Mouse (Mus musculus) liver, postnatal 0 days (tissue): Measurements from ENCODE around the gene Vmn2r70. TPM values are rescaled to one million over a fixed set of nuclear protein-coding genes. Genes with fewer than 3 reads are reported as not detected.

Experiments
- ATAC-seq: fragments of 200-750 bp; cut with Nextera tagmentation; 2 replicates; pipeline ENCODE4 v1.8.0; 2017; ENCODE audit warnings: mild to moderate bottlenecking, moderate library complexity
- DNase-seq: peaks from one replicate; pipeline ENCODE4 v3.0.0-alpha.2; 2016
- H3K27ac ChIP-seq: fragments of 300-500 bp; sonication (generic); 2 replicates; pipeline ENCODE4 v1.5.1; 2014; ENCODE audit warnings: antibody characterized with exemption, moderate library complexity, mild to moderate bottlenecking, low read depth
- H3K27me3 ChIP-seq: fragments of 300-500 bp; sonication (generic); 2 replicates; pipeline ENCODE4 v1.6.1; 2014; ENCODE audit warnings: low read length, control low read depth, mixed read lengths; ENCODE audit not compliant: insufficient read depth
- H3K36me3 ChIP-seq: fragments of 300-500 bp; sonication (generic); replicated peaks from 2 replicates; pipeline ENCODE4 v1.6.1; 2014; ENCODE audit warnings: mild to moderate bottlenecking, control low read depth, low read length, moderate library complexity, mixed read lengths; ENCODE audit not compliant: insufficient read depth
- H3K4me1 ChIP-seq: fragments of 300-500 bp; sonication (generic); 2 replicates; pipeline ENCODE4 v1.6.1; 2014; ENCODE audit warnings: antibody characterized with exemption, mild to moderate bottlenecking, control low read depth; ENCODE audit not compliant: insufficient read depth
- H3K4me2 ChIP-seq: fragments of 300-500 bp; sonication (generic); 2 replicates; pipeline ENCODE4 v1.6.1; 2014; ENCODE audit warnings: low read depth, mild to moderate bottlenecking, low read length, moderate library complexity, mixed read lengths
- H3K4me3 ChIP-seq: fragments of 300-500 bp; sonication (generic); 2 replicates; pipeline ENCODE4 v1.5.1; 2014; ENCODE audit warnings: low read depth, low read length
- H3K9ac ChIP-seq: fragments of 300-500 bp; sonication (generic); replicated peaks from 2 replicates; pipeline ENCODE4 v1.6.1; 2014; ENCODE audit warnings: mild to moderate bottlenecking, moderate library complexity
- H3K9me3 ChIP-seq: fragments of 300-500 bp; sonication (generic); 2 replicates; pipeline ENCODE4 v1.6.1; 2016; ENCODE audit warnings: mild to moderate bottlenecking, control low read depth, low read length, mixed read lengths
- CTCF ChIP-seq: sonication (generic); IDR thresholded peaks from 2 replicates; pipeline ENCODE4 v1.5.1; 2016; ENCODE audit warnings: antibody characterized with exemption, low read depth
- EP300 ChIP-seq: IDR thresholded peaks from 2 replicates; pipeline ENCODE4 v1.6.1; 2016; ENCODE audit warnings: antibody characterized with exemption, low read depth, mild to moderate bottlenecking
- WGBS: fragments of 180-500 bp; shearing (Covaris S2); extraction: QIAGEN DNeasy Blood & Tissue Kit; methylation state at CpG from one replicate; pipeline ENCODE4 v1.1.7; 2014; ENCODE audit not compliant: insufficient replicate concordance; 5-methylcytosine and 5-hydroxymethylcytosine counted together
- polyA plus RNA-seq: library from polyadenylated mRNA; unstranded; fragments of >200 nt; fragmentation: Nextera tagmentation; extraction: Ambion mirVana; gene quantifications from 2 replicates; pipeline ENCODE4 v1.2.1, GENCODE M21; 2015

Gene Vmn2r70
- not detected in 2 replicates for polyA plus RNA-seq

- WGBS: 72% methylated on average over 2 of the region's 2 CpGs
- no peaks in the 10 kb centered on the region for H3K9me3 ChIP-seq
- no peak for ATAC-seq
Measured at GRCm38 (mm10) chr7:85569092-85569491, at the start of gene Vmn2r70. Vmn2r70 (minus strand) TSS chr7:85569192.

DNA sequence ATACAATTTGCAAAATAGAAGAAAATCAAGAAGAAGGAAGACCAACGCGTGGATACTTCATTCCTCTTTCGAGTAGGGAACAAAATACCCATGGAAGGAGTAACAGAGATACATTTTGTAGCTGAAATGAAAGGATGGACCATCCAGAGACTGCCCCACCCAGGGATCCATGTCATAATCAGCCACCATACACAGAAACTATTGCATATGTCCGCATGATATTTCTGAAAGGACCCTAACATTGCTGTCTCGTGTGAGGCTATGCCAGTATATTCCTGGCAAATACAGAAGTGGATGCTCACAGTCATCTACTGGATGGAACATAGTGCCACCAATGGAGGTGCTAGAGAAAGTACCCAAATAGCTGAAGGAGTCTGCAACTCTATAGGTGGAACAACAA lies 6.2 kb downstream of the Vmn2r70 start, which contains the start of gene Vmn2r71:
TSS of gene Vmn2r71 (plus strand) at position 301 of the 400 bp plus-strand sequence.
- DNase-seq: no peak
- no peak for ATAC-seq
- H3K9ac ChIP-seq: no peak within 1 kb of the TSS
- WGBS: 70% methylated on average over 5 of the region's 5 CpGs
- H3K4me2 ChIP-seq: no peak within 1 kb of the TSS
- H3K36me3 ChIP-seq: no peaks in the 10 kb centered on the region
- H3K27ac ChIP-seq: no peak within 1 kb of the TSS
- TF ChIP-seq CTCF (no peak), EP300 (no peak)
- H3K9me3 ChIP-seq: no peaks in the 10 kb centered on the region
- no peaks in the 10 kb centered on the region for H3K27me3 ChIP-seq
- H3K4me3 ChIP-seq: no peak within 1 kb of the TSS
- no peaks in the 10 kb centered on the region for H3K4me1 ChIP-seq

More at GRCm38 (mm10) chr7:85569092-85569491, at the start of gene Vmn2r70:
- no peaks in the 10 kb centered on the region for H3K36me3 ChIP-seq
- no peak within 1 kb of the TSS for H3K9ac ChIP-seq
- no peak within 1 kb of the TSS for H3K27ac ChIP-seq
- H3K27me3 ChIP-seq: no peaks in the 10 kb centered on the region
- no peak within 1 kb of the TSS for H3K4me2 ChIP-seq
- H3K4me1 ChIP-seq: no peaks in the 10 kb centered on the region
- TF ChIP-seq CTCF (no peak), EP300 (no peak)
- H3K4me3 ChIP-seq: no peak within 1 kb of the TSS
- DNase-seq: no peak

DNA sequence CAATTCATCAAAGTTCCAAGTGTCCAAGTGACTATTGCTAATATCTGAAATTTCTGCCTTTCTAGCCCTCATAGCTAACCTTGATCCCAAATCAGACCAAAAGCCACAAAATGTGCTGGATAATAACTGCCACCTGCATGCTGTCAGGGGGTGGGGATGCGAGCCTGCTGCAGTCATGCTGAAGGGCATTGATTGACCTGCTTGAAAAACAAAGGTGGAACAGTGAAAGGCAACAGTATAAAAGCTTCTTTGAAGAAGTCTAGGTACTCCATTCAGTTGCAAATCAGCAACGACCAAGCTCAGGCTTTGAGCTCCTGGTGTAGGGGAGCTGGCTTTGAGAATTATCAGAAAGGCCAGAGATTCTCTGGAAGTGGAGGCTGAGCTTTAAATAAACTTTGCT lies 25.9 kb downstream of the Vmn2r70 start:
- ATAC-seq (no peak), DNase-seq (no peak)
- TF ChIP-seq CTCF (no peak), EP300 (no peak)
- no peaks in the 10 kb centered on the region for H3K4me1 ChIP-seq
- H3K4me3 ChIP-seq: no peak overlapping the region
- H3K27me3 ChIP-seq: no peaks in the 10 kb centered on the region
- peaks cover 3% of the 10 kb centered on the region; the same call in 1 of the 2 replicates for H3K9me3 ChIP-seq
- H3K36me3 ChIP-seq: no peaks in the 10 kb centered on the region
- H3K27ac ChIP-seq: no peak overlapping the region
- H3K9ac ChIP-seq: no peak overlapping the region
- no peak overlapping the region for H3K4me2 ChIP-seq
- whole genome bisulfite sequencing: 65% methylated on average over 2 of the region's 2 CpGs

- peaks cover 3% of the 10 kb centered on the region; the same call in 1 of the 2 replicates for H3K9me3 ChIP-seq
- H3K27me3 ChIP-seq: no peaks in the 10 kb centered on the region
- no peaks in the 10 kb centered on the region for H3K4me1 ChIP-seq
- H3K4me2 ChIP-seq: no peak overlapping the region
- no peak overlapping the region for H3K9ac ChIP-seq
- TF ChIP-seq CTCF (no peak), EP300 (no peak)
- ATAC-seq (no peak), DNase-seq (no peak)
- H3K36me3 ChIP-seq: no peaks in the 10 kb centered on the region
- H3K4me3 ChIP-seq: no peak overlapping the region
- no peak overlapping the region for H3K27ac ChIP-seq
- 80% methylated on average over 2 of the region's 2 CpGs for WGBS
Measured at GRCm38 (mm10) chr7:85542108-85542507, 26.9 kb downstream of the Vmn2r70 start.

Other genes with a start within 250 kb of the Vmn2r70 start
- gene Vmn2r69, start 153.3 kb downstream of the Vmn2r70 start, polyA plus RNA-seq: not detected in 2 replicates
- not detected in 2 replicates for gene Vmn2r71, start 6.1 kb downstream of the Vmn2r70 start, polyA plus RNA-seq
- not detected in 2 replicates for gene Vmn2r72, start 185.9 kb upstream of the Vmn2r70 start, polyA plus RNA-seq